Mouse (Mus musculus) hindbrain, embryonic 13.5 days (tissue): ENCODE results near the gene E130308A19Rik. TPM values are rescaled to one million over a fixed set of nuclear protein-coding genes. Genes with fewer than 3 reads are reported as not detected.

Experiments
- ATAC-seq: fragments of 200-750 bp; cut with Nextera tagmentation; 2 replicates; pipeline ENCODE4 v1.8.0; 2017; ENCODE audit warnings: moderate TSS enrichment; ENCODE audit not compliant: low FRiP score
- H3K27ac ChIP-seq: fragments of 300-500 bp; sonication (generic); 2 replicates; pipeline ENCODE4 v1.5.1; 2015; ENCODE audit warnings: inconsistent platforms, mild to moderate bottlenecking, moderate library complexity
- H3K27me3 ChIP-seq: fragments of 300-500 bp; sonication (generic); 2 replicates; pipeline ENCODE4 v1.6.1; 2015; ENCODE audit warnings: mild to moderate bottlenecking, inconsistent platforms
- H3K36me3 ChIP-seq: fragments of 300-500 bp; sonication (generic); 2 replicates; pipeline ENCODE4 v1.6.1; 2015; ENCODE audit warnings: mild to moderate bottlenecking, inconsistent platforms
- H3K4me1 ChIP-seq: fragments of 300-500 bp; sonication (generic); replicated peaks from 2 replicates; pipeline ENCODE4 v1.6.1; 2015; ENCODE audit warnings: inconsistent platforms
- H3K4me2 ChIP-seq: fragments of 300-500 bp; sonication (generic); 2 replicates; pipeline ENCODE4 v1.6.1; 2015; ENCODE audit warnings: inconsistent platforms, mild to moderate bottlenecking, moderate library complexity
- H3K4me3 ChIP-seq: fragments of 300-500 bp; sonication (generic); 2 replicates; pipeline ENCODE4 v1.5.1; 2015; ENCODE audit warnings: mild to moderate bottlenecking, inconsistent platforms
- H3K9ac ChIP-seq: fragments of 300-500 bp; sonication (generic); 2 replicates; pipeline ENCODE4 v1.6.1; 2015; ENCODE audit warnings: mild to moderate bottlenecking, inconsistent platforms
- H3K9me3 ChIP-seq: fragments of 300-500 bp; sonication (generic); 2 replicates; pipeline ENCODE4 v1.6.1; 2016; ENCODE audit warnings: inconsistent platforms
- WGBS: fragments of 180-500 bp; shearing (Covaris S2); methylation state at CpG from one replicate; pipeline ENCODE4 v1.1.7; 2015; 5-methylcytosine and 5-hydroxymethylcytosine counted together
- polyA plus RNA-seq: library from polyadenylated mRNA; unstranded; fragments of >200 nt; fragmentation: Nextera tagmentation; extraction: Ambion mirVana; gene quantifications from 2 replicates; pipeline ENCODE4 v1.2.1, GENCODE M21; 2015

E130308A19Rik gene
- polyA plus RNA-seq, 1 experiment from 2014 or later, result 65.4 TPM

GRCm38 (mm10) chr4:59669131-59669530 is 43.1 kb downstream of the E130308A19Rik start:
- Histone ChIP-seq H3K36me3 (no peaks in the 10 kb centered on the region), H3K9ac (no peak overlapping the region), H3K4me3 (no peak overlapping the region), H3K27me3 (no peaks in the 10 kb centered on the region), H3K9me3 (no peaks in the 10 kb centered on the region), H3K4me2 (no peak overlapping the region), H3K27ac (no peak overlapping the region), H3K4me1 (peaks cover 8% of the 10 kb centered on the region; the same call in 1 of the 2 replicates)
- ATAC-seq, result no peak
- 94% methylated on average over 1 of the region's 1 CpGs for WGBS

- H3K4me1 ChIP-seq, result peaks cover 11% of the 10 kb centered on the region
- H3K36me3 ChIP-seq, result no peaks in the 10 kb centered on the region
- no peak overlapping the region for H3K4me2 ChIP-seq
- no peak overlapping the region for H3K9ac ChIP-seq
- no peak overlapping the region for H3K4me3 ChIP-seq
- no peak for ATAC-seq
- 89% methylated on average over 2 of the region's 2 CpGs for WGBS
- H3K9me3 ChIP-seq, result no peaks in the 10 kb centered on the region
- no peak overlapping the region for H3K27ac ChIP-seq
- no peaks in the 10 kb centered on the region for H3K27me3 ChIP-seq
These were observed 44.0 kb downstream of the E130308A19Rik start for GRCm38 (mm10) chr4:59670015-59670414.

DNA sequence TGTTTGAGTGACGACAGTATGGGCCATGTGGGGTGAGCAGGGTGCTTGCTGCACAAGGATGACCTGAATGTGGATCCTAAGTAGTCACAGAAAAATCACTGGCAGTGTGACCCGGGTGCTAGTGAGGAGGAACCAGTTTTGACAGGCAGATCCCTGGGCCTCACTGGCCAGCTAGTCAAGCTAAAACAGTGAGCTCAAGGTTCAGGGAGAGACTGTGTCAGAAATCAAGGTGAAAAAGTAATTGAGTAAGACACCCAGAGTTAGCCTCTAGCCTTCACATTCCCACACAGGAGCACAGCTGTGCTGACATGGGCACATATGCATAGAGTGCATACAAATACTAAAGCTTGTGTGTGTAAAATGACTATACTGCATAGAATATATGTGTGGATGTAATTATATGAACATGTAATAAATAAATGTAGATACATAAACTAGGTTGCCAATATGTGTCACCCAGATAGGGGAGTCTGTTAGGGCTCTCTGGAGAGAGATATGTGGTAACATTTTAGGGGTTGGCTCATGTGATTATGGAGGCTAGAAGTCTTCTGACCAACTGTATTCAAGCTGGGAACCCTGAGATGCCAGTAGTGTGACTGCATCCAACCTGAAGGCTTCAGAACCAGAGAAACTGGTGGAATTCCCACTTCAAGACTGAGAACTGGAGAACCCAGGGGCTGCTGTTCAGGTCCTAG is 47.6 kb downstream of the E130308A19Rik start:
- peak overlapping the region; percentile 41 for H3K27ac ChIP-seq
- 84% methylated on average over 2 of the region's 2 CpGs for WGBS
- no peak for ATAC-seq

DNA sequence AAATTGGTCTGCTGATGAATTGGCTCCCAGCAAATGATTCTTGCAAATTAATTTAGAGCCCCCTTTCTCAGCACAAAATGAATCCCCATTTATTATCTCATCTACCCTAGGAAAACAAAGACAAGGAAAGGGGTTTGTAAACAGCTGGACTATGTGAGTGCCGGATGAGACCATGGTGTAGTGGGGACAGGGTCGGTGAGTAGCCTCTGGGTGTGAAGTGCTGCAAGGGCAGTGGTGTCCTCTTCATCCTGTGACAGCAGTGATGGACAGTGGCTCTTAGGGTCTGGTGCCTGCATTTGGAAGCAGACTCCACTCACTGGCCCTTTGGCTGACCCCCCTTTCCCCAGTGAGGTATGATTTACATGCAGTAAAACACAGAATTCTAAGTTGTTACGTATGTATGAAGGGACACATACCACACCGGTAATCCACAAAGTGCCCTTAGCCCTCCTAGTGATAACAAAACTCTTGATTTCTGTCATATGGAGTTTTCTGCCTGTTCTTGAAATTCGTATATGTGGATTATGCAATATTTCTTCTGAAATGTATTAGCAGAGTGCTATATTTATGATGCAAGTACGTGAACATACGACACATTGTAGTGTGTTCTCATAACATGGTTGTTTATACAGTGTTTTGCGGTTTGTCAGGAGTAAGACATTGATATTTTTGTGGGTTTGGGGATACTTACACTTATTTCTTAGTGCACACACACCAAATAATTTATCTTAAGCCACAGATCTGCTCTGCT is 49.1 kb downstream of the E130308A19Rik start:
- peak overlapping the region; percentile 73 for H3K27ac ChIP-seq
- no peaks in the 10 kb centered on the region for H3K36me3 ChIP-seq
- ATAC-seq, result no peak
- H3K9ac ChIP-seq, result no peak overlapping the region
- 74% methylated on average over 8 of the region's 8 CpGs for WGBS
- H3K4me1 ChIP-seq, result peaks cover 17% of the 10 kb centered on the region
- no peaks in the 10 kb centered on the region for H3K9me3 ChIP-seq
- H3K4me2 ChIP-seq, result no peak overlapping the region
- no peaks in the 10 kb centered on the region for H3K27me3 ChIP-seq
- no peak overlapping the region for H3K4me3 ChIP-seq

More for the DNA sequence above, 47.6 kb downstream of the E130308A19Rik start:
- H3K9ac ChIP-seq, result no peak overlapping the region
- H3K4me2 ChIP-seq, result no peak overlapping the region
- H3K36me3 ChIP-seq, result no peaks in the 10 kb centered on the region
- H3K4me1 ChIP-seq, result peaks cover 20% of the 10 kb centered on the region
- no peaks in the 10 kb centered on the region for H3K27me3 ChIP-seq
- no peaks in the 10 kb centered on the region for H3K9me3 ChIP-seq
- H3K4me3 ChIP-seq, result no peak overlapping the region

- H3K4me1 ChIP-seq, result peaks cover 21% of the 10 kb centered on the region
- H3K27me3 ChIP-seq, result no peaks in the 10 kb centered on the region
- no peak overlapping the region for H3K4me3 ChIP-seq
- no peak overlapping the region for H3K4me2 ChIP-seq
- H3K27ac ChIP-seq, result no peak overlapping the region
- no peaks in the 10 kb centered on the region for H3K36me3 ChIP-seq
- no peak overlapping the region for H3K9ac ChIP-seq
- ATAC-seq, result no peak
- H3K9me3 ChIP-seq, result no peaks in the 10 kb centered on the region
- 60% methylated on average over 3 of the region's 3 CpGs for WGBS
These were observed 49.7 kb downstream of the E130308A19Rik start for GRCm38 (mm10) chr4:59675699-59676098.

DNA sequence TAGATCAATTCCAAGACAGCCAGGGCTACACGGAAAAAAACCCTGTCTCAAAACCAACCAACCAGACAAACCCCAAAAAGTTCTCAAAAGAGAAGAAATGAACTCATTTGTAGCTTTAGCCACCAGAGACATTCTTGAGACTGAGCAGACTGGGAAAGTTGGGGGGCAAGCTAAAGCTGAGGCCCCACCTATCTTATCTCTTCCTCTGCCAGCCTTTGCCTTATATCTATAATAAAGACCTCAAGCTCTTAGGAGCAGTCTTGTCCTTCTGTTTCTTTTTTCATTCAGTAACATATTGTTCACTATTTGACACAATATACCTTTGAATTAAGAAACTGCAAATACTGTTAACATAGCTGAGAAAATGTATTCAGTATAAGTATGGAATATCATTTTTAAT is 55.4 kb downstream of the E130308A19Rik start:
- Histone ChIP-seq H3K27ac (no peak overlapping the region), H3K9me3 (no peaks in the 10 kb centered on the region), H3K27me3 (no peaks in the 10 kb centered on the region), H3K4me2 (no peak overlapping the region), H3K4me1 (peaks cover 25% of the 10 kb centered on the region), H3K4me3 (no peak overlapping the region), H3K36me3 (no peaks in the 10 kb centered on the region), H3K9ac (no peak overlapping the region)
- 91% methylated on average over 1 of the region's 1 CpGs for WGBS
- no peak for ATAC-seq

DNA sequence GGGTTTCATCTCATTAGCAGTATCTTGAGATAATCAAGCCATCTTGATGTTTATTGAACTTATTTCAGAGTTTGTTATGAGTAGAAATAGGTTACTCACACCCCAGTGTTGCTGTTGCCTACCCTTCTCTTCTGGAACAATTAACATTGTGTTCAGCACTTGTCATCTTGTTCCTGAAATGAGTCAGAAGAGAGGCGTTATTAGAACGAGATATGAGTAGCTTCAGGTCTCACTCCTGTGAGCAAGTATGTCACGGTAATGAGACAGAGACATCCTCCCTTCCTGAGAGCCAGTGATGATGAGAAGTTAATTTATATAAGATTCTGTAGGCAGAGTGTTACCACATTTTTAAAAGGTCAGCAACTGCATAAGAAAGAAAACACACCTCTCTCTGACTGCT is 56.5 kb downstream of the E130308A19Rik start:
- Histone ChIP-seq H3K36me3 (no peaks in the 10 kb centered on the region), H3K27ac (no peak overlapping the region), H3K9ac (no peak overlapping the region), H3K4me2 (no peak overlapping the region), H3K4me1 (peaks cover 26% of the 10 kb centered on the region), H3K27me3 (no peaks in the 10 kb centered on the region), H3K4me3 (no peak overlapping the region), H3K9me3 (no peaks in the 10 kb centered on the region)
- ATAC-seq, result no peak
- 73% methylated on average over 3 of the region's 3 CpGs for WGBS

GRCm38 (mm10) chr4:59682950-59683349 is 56.9 kb downstream of the E130308A19Rik start:
- Histone ChIP-seq H3K27me3 (no peaks in the 10 kb centered on the region), H3K4me2 (no peak overlapping the region), H3K36me3 (no peaks in the 10 kb centered on the region), H3K27ac (no peak overlapping the region), H3K4me3 (no peak overlapping the region), H3K9me3 (no peaks in the 10 kb centered on the region), H3K9ac (no peak overlapping the region), H3K4me1 (peaks cover 24% of the 10 kb centered on the region)
- WGBS, result 76% methylated on average over 10 of the region's 10 CpGs
- no peak for ATAC-seq

- Histone ChIP-seq H3K27ac (no peak overlapping the region), H3K9me3 (no peaks in the 10 kb centered on the region), H3K36me3 (no peaks in the 10 kb centered on the region), H3K27me3 (no peaks in the 10 kb centered on the region), H3K9ac (no peak overlapping the region), H3K4me1 (peaks cover 28% of the 10 kb centered on the region), H3K4me3 (no peak overlapping the region), H3K4me2 (no peak overlapping the region)
- WGBS, result 79% methylated on average over 4 of the region's 4 CpGs
- no peak for ATAC-seq
These were observed 58.3 kb downstream of the E130308A19Rik start for GRCm38 (mm10) chr4:59684306-59684705.

DNA sequence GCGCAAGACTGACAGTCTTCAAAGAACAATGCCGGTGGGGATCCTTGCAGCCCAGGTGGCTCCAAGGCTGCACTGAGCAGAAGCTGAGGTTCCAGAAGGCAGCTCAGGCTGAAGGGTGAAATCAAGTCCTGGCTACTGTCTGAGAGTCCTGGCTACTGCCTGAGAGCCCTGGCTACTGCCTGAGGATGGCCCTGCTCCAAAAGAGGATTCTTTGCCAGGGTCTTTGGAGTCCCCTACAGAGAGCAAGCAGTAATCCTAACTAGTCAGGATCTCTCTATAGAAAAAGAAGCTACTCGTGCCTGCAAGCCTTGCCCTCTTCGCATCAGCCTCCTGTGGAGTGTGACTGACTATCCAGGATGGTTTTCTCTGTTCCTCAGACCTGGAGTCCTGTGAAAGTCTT is 60.7 kb downstream of the E130308A19Rik start:
- ATAC-seq, result no peak
- no peak overlapping the region for H3K4me3 ChIP-seq

GRCm38 (mm10) chr4:59689055-59689454 is 63.0 kb downstream of the E130308A19Rik start:
- Histone ChIP-seq H3K27ac (peak overlapping the region; percentile 55), H3K4me1 (peaks cover 30% of the 10 kb centered on the region), H3K9me3 (no peaks in the 10 kb centered on the region), H3K4me3 (no peak overlapping the region), H3K27me3 (no peaks in the 10 kb centered on the region), H3K4me2 (no peak overlapping the region), H3K9ac (no peak overlapping the region), H3K36me3 (peaks cover 16% of the 10 kb centered on the region)
- WGBS, result 87% methylated on average over 4 of the region's 4 CpGs
- ATAC-seq, result no peak

More for the DNA sequence above, 60.7 kb downstream of the E130308A19Rik start:
- H3K9me3 ChIP-seq, result no peaks in the 10 kb centered on the region
- no peaks in the 10 kb centered on the region for H3K27me3 ChIP-seq
- no peak overlapping the region for H3K4me2 ChIP-seq
- WGBS, result 82% methylated on average over 4 of the region's 4 CpGs
- H3K9ac ChIP-seq, result no peak overlapping the region
- H3K4me1 ChIP-seq, result peaks cover 40% of the 10 kb centered on the region
- H3K27ac ChIP-seq, result no peak overlapping the region
- H3K36me3 ChIP-seq, result peaks cover 12% of the 10 kb centered on the region

- ATAC-seq, result peak; percentile 73
- Histone ChIP-seq H3K27me3 (no peaks in the 10 kb centered on the region), H3K4me1 (peaks cover 26% of the 10 kb centered on the region), H3K9ac (no peak overlapping the region), H3K36me3 (peaks cover 16% of the 10 kb centered on the region), H3K27ac (peak overlapping the region; percentile 41; the same call in 1 of the 2 replicates), H3K9me3 (no peaks in the 10 kb centered on the region), H3K4me3 (no peak overlapping the region), H3K4me2 (no peak overlapping the region)
- 37% methylated on average over 4 of the region's 4 CpGs for WGBS
These were observed 64.1 kb downstream of the E130308A19Rik start for GRCm38 (mm10) chr4:59690145-59690544.
